Mouse (Mus musculus) spleen, adult 2 months (tissue): ENCODE data around the gene Gm12394. TPM values are rescaled to one million over a fixed set of nuclear protein-coding genes. Genes with fewer than 3 reads are reported as not detected.

ENCODE experiments used
- DNase-seq, 2 experiments: peaks; one replicate each; pipeline versions ENCODE4 v3.0.0 to v3.0.0-alpha.2; 2012 to 2021; ENCODE audit warnings: low spot score in 2 of 2, low read depth in 1 of 2
- H3K27ac ChIP-seq: fragments of 200-500 bp; 2 replicates; pipeline ENCODE4 v1.5.1; 2012; ENCODE audit warnings: low read length, inconsistent platforms; ENCODE audit not compliant: insufficient read depth
- H3K27me3 ChIP-seq: fragments of 200-500 bp; 2 replicates; pipeline ENCODE4 v1.6.1; 2012; ENCODE audit warnings: mild to moderate bottlenecking, moderate library complexity, low read length, inconsistent platforms; ENCODE audit not compliant: control insufficient read depth, insufficient read depth
- H3K36me3 ChIP-seq: fragments of 200-500 bp; 2 replicates; pipeline ENCODE4 v1.6.1; 2012; ENCODE audit warnings: mild to moderate bottlenecking, low read length, inconsistent platforms; ENCODE audit not compliant: control insufficient read depth, insufficient read depth
- H3K4me1 ChIP-seq: fragments of 200-500 bp; 2 replicates; pipeline ENCODE4 v1.6.1; 2011; ENCODE audit warnings: inconsistent platforms; ENCODE audit not compliant: control insufficient read depth, insufficient read depth, insufficient read length
- H3K4me3 ChIP-seq: fragments of 200-500 bp; 2 replicates; pipeline ENCODE4 v1.5.1; 2011; ENCODE audit warnings: mild to moderate bottlenecking, inconsistent platforms; ENCODE audit not compliant: insufficient read depth, insufficient read length; ENCODE audit errors: extremely low read depth
- CTCF ChIP-seq: fragments of 200-500 bp; IDR thresholded peaks from 2 replicates; pipeline ENCODE4 v1.5.1; 2011; ENCODE audit warnings: mild to moderate bottlenecking, inconsistent platforms; ENCODE audit not compliant: insufficient read depth, insufficient read length, insufficient replicate concordance; ENCODE audit errors: extremely low read depth
- POLR2A ChIP-seq: fragments of 200-500 bp; IDR thresholded peaks from 2 replicates; pipeline ENCODE4 v1.6.1; 2011; ENCODE audit warnings: low read depth, low read length, inconsistent platforms
- WGBS: fragments of 180-500 bp; shearing (Covaris S2); methylation state at CpG from one replicate; pipeline ENCODE4 v1.1.7; 2018; 5-methylcytosine and 5-hydroxymethylcytosine counted together
- polyA plus RNA-seq: library from polyadenylated mRNA; depleted of rRNA; stranded (reverse); fragments of >200 nt; gene quantifications from 2 replicates; pipeline ENCODE4 v1.2.3, GENCODE M21; 2012

The Gm12394 gene
- polyA plus RNA-seq, 1 experiment = not detected

DNA sequence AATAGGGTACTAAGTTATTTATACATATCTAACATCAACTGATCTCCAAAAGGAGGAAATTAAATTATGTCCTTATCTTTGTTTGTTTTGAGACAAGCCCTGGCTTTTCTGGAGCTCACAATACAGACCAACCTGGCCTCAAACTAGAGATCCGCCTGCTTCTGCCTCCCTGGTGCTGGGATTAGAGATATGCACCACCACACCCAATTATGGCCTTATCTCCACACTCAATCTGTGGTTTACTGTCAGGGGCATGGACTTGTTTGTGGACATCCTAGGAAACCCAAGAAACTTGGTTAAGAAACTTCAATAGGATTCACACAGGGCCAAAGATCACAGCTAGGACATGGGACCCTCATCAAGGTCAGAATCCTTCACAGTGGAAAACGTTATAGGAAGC lies 21.1 kb upstream of the Gm12394 start:
- H3K27ac ChIP-seq = no peak overlapping the region
- no peaks in the 10 kb centered on the region; the same call in 1 of the 2 replicates for H3K4me1 ChIP-seq
- no peak overlapping the region for H3K4me3 ChIP-seq
- H3K36me3 ChIP-seq = no peaks in the 10 kb centered on the region
- WGBS = 88% methylated on average over 2 of the region's 2 CpGs
- DNase-seq = no peak
- no peak for TF ChIP-seq CTCF
- no peak for TF ChIP-seq POLR2A
- H3K27me3 ChIP-seq = no peaks in the 10 kb centered on the region

DNA sequence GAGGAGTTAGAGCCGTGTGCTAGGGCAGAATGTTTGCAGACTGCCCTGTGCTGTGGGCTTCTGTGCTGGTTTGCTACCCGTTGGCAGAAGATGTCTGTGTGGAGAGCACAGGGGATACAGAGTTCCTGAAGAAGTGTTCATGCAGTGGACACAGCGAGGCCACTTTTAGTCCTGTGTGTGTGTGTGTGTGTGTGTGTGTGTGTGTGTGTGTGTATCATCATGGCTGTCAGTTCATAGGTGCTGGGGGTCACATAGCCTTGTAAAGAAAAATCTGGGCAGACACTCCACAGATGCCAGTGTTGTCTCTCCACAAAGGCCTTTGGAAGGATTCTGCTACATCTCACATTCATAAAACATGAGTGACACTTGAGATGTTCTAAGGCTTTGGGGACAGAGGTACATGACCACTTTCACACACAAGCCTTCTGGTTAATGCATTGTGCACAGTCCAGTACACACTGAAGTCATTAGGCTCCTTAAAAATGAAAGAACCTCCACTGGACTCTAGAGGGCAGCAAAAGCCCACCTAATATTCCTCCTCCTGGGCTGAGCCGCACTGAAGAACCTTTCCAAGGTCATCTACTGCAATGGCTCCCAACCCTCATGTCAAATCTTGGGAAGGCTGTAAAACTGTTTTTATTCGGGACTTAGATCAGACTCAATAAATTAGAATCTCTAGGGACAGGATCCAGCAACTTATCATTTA lies 20.2 kb upstream of the Gm12394 start:
- TF ChIP-seq POLR2A = no peak
- TF ChIP-seq CTCF = peak; percentile 52; the same call in 1 of the 2 replicates
- no peaks in the 10 kb centered on the region; the same call in 1 of the 2 replicates for H3K4me1 ChIP-seq
- H3K27me3 ChIP-seq = no peaks in the 10 kb centered on the region
- 38% methylated on average over 5 of the region's 5 CpGs for WGBS
- no peaks in the 10 kb centered on the region for H3K36me3 ChIP-seq
- peak; percentile 5 to 23 for DNase-seq
- H3K27ac ChIP-seq = no peak overlapping the region
- H3K4me3 ChIP-seq = no peak overlapping the region

DNA sequence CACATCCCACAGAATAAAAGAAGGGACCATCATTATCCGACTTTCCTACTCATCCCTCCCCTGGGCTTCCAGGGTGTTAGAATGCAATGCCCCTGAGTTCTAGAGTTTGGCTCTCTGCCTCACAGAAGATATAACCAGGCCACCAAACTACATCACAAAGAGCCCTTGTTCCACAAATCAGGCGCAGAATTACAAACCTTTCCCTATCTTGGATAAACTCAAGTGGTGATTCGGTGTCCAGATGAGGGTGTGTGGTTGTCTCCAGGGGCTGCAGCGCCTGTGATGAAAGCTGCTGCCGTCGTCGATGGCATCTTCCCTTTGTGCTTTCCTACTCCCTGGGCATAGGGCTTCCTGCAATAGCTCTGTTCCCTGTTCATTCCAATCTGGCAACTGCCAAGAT lies 17.6 kb upstream of the Gm12394 start, which contains the start of gene Fam205c:
Gene Fam205c (minus strand): TSS at position 101 of the 400 bp plus-strand sequence.
- DNase-seq = no peak
- Histone ChIP-seq H3K36me3 (no peaks in the 10 kb centered on the region), H3K4me3 (no peak within 1 kb of the TSS), H3K4me1 (no peaks in the 10 kb centered on the region), H3K27me3 (no peaks in the 10 kb centered on the region), H3K27ac (no peak within 1 kb of the TSS)
- TF ChIP-seq POLR2A (no peak), CTCF (no peak)
- 91% methylated on average over 7 of the region's 7 CpGs for WGBS

DNA sequence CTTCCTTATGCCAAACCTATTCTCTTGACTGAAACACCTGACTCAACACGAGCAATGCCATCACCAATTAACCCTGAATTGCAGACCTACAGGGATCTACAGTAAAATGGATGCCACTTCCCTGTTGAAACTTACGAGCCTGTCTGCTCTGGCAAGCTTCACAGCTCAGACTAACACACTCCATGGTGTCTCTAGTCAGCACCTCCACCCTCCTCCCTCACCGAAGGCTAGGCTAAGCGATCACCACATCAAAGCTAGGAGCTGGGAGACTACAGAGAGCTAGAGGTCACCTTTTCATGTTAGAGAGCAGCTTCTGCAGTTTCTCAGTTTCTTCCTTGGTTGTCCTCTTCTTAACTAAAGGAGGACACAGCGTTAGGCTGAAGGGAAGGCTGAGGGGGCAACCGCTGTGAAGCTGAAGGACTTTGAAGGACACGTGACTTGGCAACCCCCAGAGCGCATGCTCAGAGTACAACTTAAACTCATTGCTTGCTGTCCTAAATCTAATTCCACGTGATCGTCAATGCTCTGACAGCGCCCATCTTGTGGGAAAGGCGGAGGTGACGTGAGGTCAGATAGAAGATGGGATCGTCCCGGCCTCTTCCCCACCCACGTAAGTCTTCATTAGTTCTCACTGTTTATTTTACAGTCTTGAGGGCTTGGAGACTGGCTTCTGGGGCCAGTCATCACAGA lies 16.3 kb upstream of the Gm12394 start:
- no peak overlapping the region for H3K27ac ChIP-seq
- no peaks in the 10 kb centered on the region for H3K36me3 ChIP-seq
- H3K4me3 ChIP-seq = no peak overlapping the region
- WGBS = 80% methylated on average over 16 of the region's 16 CpGs
- TF ChIP-seq CTCF (no peak), POLR2A (no peak)
- no peaks in the 10 kb centered on the region for H3K4me1 ChIP-seq
- no peak for DNase-seq
- H3K27me3 ChIP-seq = no peaks in the 10 kb centered on the region

DNA sequence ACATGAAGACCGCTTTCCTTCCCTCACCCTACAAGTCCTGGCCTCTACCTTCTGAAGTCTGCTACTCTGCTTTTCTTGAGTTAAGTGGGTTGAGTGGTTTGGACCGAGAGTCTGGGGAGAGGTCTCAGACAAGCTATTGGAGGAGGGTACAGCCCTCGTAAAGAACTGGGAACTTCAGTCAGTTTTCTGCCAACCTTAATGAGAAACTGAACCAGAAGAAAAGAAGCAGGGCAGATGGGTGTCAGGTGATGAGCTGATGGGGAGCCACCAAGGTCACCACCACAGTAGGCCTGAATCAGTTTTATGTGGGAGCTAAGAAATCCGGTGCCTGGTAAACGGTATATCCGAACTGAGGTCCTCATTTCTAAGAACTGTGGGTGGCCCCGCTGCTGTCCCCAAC lies 15.6 kb upstream of the Gm12394 start:
- WGBS = 90% methylated on average over 7 of the region's 7 CpGs
- Histone ChIP-seq H3K27ac (no peak overlapping the region), H3K4me1 (no peaks in the 10 kb centered on the region), H3K36me3 (no peaks in the 10 kb centered on the region), H3K4me3 (no peak overlapping the region), H3K27me3 (no peaks in the 10 kb centered on the region)
- DNase-seq = no peak
- no peak for TF ChIP-seq POLR2A
- no peak for TF ChIP-seq CTCF

DNA sequence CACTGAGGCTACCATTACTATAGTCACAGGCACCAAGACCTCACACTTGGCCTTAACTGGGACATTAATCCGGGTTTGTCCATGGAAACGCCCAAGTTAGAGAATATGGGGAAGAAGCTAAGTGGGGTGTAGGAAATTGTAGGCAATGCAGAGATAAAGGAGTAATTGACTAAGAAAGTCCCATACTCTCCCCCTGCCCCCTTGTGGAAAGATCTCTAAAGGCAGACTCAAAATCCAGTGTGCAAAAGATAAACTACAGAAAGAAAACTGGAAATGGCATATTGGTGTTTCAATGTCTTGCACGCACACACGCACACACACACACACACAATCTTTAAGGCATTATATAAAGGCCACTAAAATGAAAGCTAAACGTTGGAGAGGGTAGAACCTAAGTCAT lies 14.2 kb upstream of the Gm12394 start:
- no peak overlapping the region for H3K27ac ChIP-seq
- H3K4me3 ChIP-seq = no peak overlapping the region
- H3K4me1 ChIP-seq = peaks cover 3% of the 10 kb centered on the region
- no peaks in the 10 kb centered on the region for H3K27me3 ChIP-seq
- WGBS = 75% methylated on average over 5 of the region's 5 CpGs
- no peak for DNase-seq
- TF ChIP-seq POLR2A (no peak), CTCF (no peak)
- no peaks in the 10 kb centered on the region for H3K36me3 ChIP-seq

DNA sequence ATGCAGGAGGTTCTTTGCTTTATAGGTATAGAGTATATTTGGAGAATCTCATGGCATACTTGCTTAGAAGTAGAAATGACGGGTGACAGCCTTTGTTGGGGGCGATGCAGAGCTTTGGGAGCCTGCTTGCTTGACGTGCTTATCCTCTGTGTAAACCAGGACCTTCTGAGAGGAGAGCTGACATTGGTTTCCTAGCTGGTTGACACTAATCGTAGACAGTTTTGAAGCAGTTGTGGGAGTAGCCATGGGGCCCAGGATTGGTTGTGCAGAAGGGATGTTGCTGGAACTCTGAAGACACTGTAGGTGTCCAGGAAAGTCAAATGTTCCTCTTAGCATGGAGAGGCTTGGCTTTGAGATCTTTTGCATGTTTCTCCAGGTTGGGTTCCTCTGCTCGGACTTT lies 11.6 kb upstream of the Gm12394 start:
- DNase-seq = no peak
- no peaks in the 10 kb centered on the region for H3K27me3 ChIP-seq
- H3K4me3 ChIP-seq = no peak overlapping the region
- TF ChIP-seq POLR2A (no peak), CTCF (no peak)
- H3K27ac ChIP-seq = no peak overlapping the region
- H3K4me1 ChIP-seq = peaks cover 3% of the 10 kb centered on the region
- WGBS = 94% methylated on average over 5 of the region's 5 CpGs
- no peaks in the 10 kb centered on the region for H3K36me3 ChIP-seq
